Mouse (Mus musculus): ENCODE measurements around the gene Pla2g12b.

GRCm38 (mm10) chr10:59354120-59354519 lies 49.3 kb upstream of the Pla2g12b start:
- no peak for TF ChIP-seq CTCF (IDR thresholded peaks at IDR 0.05; ENCODE audit: borderline replicate concordance, insufficient read depth, low read depth, low read length)
- TF ChIP-seq POLR2A (IDR thresholded peaks at IDR 0.05; ENCODE audit: borderline replicate concordance, insufficient read depth, low read length), result no peak
